Mouse (Mus musculus): ENCODE data around the gene Cdyl. TPM values are rescaled to one million over a fixed set of nuclear protein-coding genes. Genes with fewer than 3 reads are reported as not detected.
"Not testable (repeated sequence)": the region's sequence is repeated elsewhere in the genome, so short reads cannot be mapped to it uniquely, and the experiment has no call there.

Gene Cdyl
- polyA plus RNA-seq, 1 experiment = 2.3 TPM

DNA sequence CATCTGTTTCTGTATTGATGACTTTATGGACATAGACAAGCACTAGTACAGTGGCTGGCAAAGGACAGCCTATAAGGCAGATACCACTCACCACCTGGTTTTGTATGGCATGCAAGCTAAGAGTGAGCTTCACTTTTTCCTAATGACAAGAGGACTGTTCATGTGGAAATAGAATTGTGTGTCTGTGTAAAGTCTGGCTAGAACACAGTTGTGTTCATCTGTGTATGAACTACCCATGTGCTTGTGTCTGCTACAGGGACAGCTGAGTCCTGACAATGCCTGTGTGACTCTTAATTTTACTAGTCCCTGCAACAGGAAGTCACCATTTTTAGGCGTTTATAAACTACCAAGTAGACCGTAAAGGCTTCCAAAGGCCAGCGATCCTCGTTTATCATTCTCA, 158.4 kb downstream of the Cdyl start:
- Histone ChIP-seq H3K27me3 (ENCODE audit: control insufficient read depth) (no peaks in the 10 kb centered on the region), H3K4me3 (replicated peaks) (no peak overlapping the region), H3K36me3 (ENCODE audit: control insufficient read depth) (peaks cover 82% of the 10 kb centered on the region), H3K9me3 (ENCODE audit: control insufficient read depth, low read length) (no peaks in the 10 kb centered on the region), H3K4me1 (ENCODE audit: control insufficient read depth) (peaks cover 11% of the 10 kb centered on the region)
- TF ChIP-seq GATA1 (IDR thresholded peaks at IDR 0.05; ENCODE audit: low read length) (no peak), TAL1 (IDR thresholded peaks at IDR 0.05; ENCODE audit: low read length) (no peak)

DNA sequence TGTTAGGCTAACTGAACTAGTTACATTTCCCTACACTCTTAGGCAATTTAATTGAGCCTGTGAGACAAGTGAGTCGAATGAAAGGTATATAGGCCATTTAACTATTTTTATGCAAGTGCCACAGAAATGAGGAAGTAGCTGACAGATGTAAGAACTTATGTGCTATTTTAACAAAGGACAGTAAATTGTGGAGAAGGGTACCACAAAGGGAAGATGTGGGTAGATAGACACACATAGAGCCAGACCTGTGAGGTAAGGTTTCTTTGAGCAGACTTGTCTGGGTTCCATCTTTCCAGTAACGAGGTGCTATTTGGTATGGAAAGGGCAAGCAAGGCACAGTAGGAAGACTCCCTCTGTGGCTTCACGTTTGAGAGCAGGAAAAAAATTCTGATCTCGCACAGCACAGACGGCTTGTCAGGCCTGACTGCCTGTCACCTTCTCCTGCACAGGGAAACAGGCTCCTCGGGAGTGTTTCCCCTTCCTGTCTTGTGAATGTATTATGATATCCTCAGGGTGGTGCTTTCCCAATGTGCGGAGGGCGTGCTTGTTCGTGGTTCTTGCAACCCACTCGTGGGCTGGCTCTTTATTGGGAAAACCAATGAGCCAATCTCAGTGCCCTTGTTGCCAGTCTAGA, 162.3 kb downstream of the Cdyl start:
- H3K36me3 ChIP-seq (ENCODE audit: control insufficient read depth) = peaks cover 97% of the 10 kb centered on the region

DNA sequence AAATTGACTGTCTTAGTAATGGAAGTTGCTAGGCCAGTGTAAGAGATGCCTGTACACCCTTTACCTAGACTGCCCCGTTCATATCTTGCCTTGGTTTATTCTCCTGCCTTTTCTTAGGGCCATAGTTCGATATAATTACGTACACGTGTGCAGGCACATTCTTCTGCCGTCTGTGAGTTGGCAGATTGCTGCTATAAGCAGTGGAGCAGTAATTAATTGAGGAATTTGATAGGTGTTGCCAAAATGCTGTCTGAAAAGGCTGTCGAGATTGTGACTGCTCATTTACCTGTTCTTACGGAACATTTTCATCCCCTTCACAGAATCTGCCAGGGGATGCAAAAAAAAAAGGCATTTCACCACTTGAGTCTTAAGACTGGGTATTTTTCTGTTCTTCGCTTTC, 163.2 kb downstream of the Cdyl start:
- TF ChIP-seq TAL1 (IDR thresholded peaks at IDR 0.05; ENCODE audit: low read length) (no peak), GATA1 (IDR thresholded peaks at IDR 0.05; ENCODE audit: low read length) (no peak)
- H3K4me1 ChIP-seq (ENCODE audit: control insufficient read depth) = peaks cover 30% of the 10 kb centered on the region
- no peak overlapping the region for H3K4me3 ChIP-seq (replicated peaks)
- no peaks in the 10 kb centered on the region for H3K9me3 ChIP-seq (ENCODE audit: control insufficient read depth, low read length)
- H3K36me3 ChIP-seq (ENCODE audit: control insufficient read depth) = peaks cover 97% of the 10 kb centered on the region
- H3K27me3 ChIP-seq (ENCODE audit: control insufficient read depth) = no peaks in the 10 kb centered on the region

More for the DNA sequence above, 162.3 kb downstream of the Cdyl start:
- Histone ChIP-seq H3K4me1 (ENCODE audit: control insufficient read depth) (peaks cover 29% of the 10 kb centered on the region), H3K4me3 (replicated peaks) (no peak overlapping the region), H3K9me3 (ENCODE audit: control insufficient read depth, low read length) (no peaks in the 10 kb centered on the region), H3K27me3 (ENCODE audit: control insufficient read depth) (no peaks in the 10 kb centered on the region)
- TF ChIP-seq GATA1 (IDR thresholded peaks at IDR 0.05; ENCODE audit: low read length) (no peak), TAL1 (IDR thresholded peaks at IDR 0.05; ENCODE audit: low read length) (no peak)

DNA sequence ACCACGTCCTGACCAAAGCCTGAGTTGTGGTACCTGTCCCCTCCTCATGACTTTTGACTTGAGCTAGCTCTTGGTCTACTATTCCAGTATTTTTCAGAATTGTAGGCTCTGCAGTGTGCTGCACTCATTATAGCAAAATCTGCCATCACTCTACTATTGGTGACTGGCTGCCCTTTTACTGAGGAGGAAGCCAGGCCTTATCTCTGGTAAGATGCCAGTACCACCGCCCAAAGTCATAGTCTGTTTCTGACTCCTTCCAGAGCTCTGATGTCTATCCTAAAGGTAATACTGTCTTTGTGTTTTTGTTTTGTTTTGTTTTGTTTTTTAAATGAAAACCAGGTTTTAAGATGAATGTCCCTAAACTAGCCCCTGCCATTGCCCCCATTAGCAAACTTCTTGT, 166.0 kb downstream of the Cdyl start:
- Histone ChIP-seq H3K27me3 (ENCODE audit: control insufficient read depth) (no peaks in the 10 kb centered on the region), H3K4me3 (replicated peaks) (no peak overlapping the region), H3K4me1 (ENCODE audit: control insufficient read depth) (peaks cover 28% of the 10 kb centered on the region), H3K9me3 (ENCODE audit: control insufficient read depth, low read length) (no peaks in the 10 kb centered on the region), H3K36me3 (ENCODE audit: control insufficient read depth) (peaks cover 98% of the 10 kb centered on the region)
- no peak for TF ChIP-seq GATA1 (IDR thresholded peaks at IDR 0.05; ENCODE audit: low read length)
- no peak for TF ChIP-seq TAL1 (IDR thresholded peaks at IDR 0.05; ENCODE audit: low read length)

GRCm38 (mm10) chr13:35832676-35833075, 173.0 kb downstream of the Cdyl start:
- peaks cover 72% of the 10 kb centered on the region for H3K36me3 ChIP-seq (ENCODE audit: control insufficient read depth)
- TF ChIP-seq GATA1 (IDR thresholded peaks at IDR 0.05; ENCODE audit: low read length) (no peak), TAL1 (IDR thresholded peaks at IDR 0.05; ENCODE audit: low read length) (no peak)
- H3K4me3 ChIP-seq (replicated peaks) = no peak overlapping the region
- H3K27me3 ChIP-seq (ENCODE audit: control insufficient read depth) = no peaks in the 10 kb centered on the region
- peaks cover 41% of the 10 kb centered on the region for H3K4me1 ChIP-seq (ENCODE audit: control insufficient read depth)
- peaks cover 4% of the 10 kb centered on the region for H3K9me3 ChIP-seq (ENCODE audit: control insufficient read depth, low read length)

GRCm38 (mm10) chr13:35833941-35834340, 174.3 kb downstream of the Cdyl start:
- Histone ChIP-seq H3K27me3 (ENCODE audit: control insufficient read depth) (no peaks in the 10 kb centered on the region), H3K36me3 (ENCODE audit: control insufficient read depth) (peaks cover 70% of the 10 kb centered on the region), H3K4me1 (ENCODE audit: control insufficient read depth) (peaks cover 44% of the 10 kb centered on the region), H3K4me3 (replicated peaks) (no peak overlapping the region), H3K9me3 (ENCODE audit: control insufficient read depth, low read length) (peaks cover 4% of the 10 kb centered on the region)
- no peak for TF ChIP-seq GATA1 (IDR thresholded peaks at IDR 0.05; ENCODE audit: low read length)
- TF ChIP-seq TAL1 (IDR thresholded peaks at IDR 0.05; ENCODE audit: low read length) = no peak

- peaks cover 70% of the 10 kb centered on the region for H3K36me3 ChIP-seq (ENCODE audit: control insufficient read depth)
- H3K9me3 ChIP-seq (ENCODE audit: control insufficient read depth, low read length) = peaks cover 4% of the 10 kb centered on the region
- H3K27me3 ChIP-seq (ENCODE audit: control insufficient read depth) = no peaks in the 10 kb centered on the region
- H3K4me3 ChIP-seq (replicated peaks) = no peak overlapping the region
- TF ChIP-seq TAL1 (IDR thresholded peaks at IDR 0.05; ENCODE audit: low read length) (no peak), GATA1 (IDR thresholded peaks at IDR 0.05; ENCODE audit: low read length) (no peak)
- peaks cover 44% of the 10 kb centered on the region for H3K4me1 ChIP-seq (ENCODE audit: control insufficient read depth)
These were observed 176.0 kb downstream of the Cdyl start for GRCm38 (mm10) chr13:35835669-35836068.

- Histone ChIP-seq H3K4me1 (ENCODE audit: control insufficient read depth) (peaks cover 44% of the 10 kb centered on the region), H3K36me3 (ENCODE audit: control insufficient read depth) (peaks cover 72% of the 10 kb centered on the region)
- not testable (repeated sequence) for H3K4me3 ChIP-seq (replicated peaks); H3K27me3 ChIP-seq (ENCODE audit: control insufficient read depth); H3K9me3 ChIP-seq (ENCODE audit: control insufficient read depth, low read length)
These were observed 176.9 kb downstream of the Cdyl start for GRCm38 (mm10) chr13:35836501-35836900.

DNA sequence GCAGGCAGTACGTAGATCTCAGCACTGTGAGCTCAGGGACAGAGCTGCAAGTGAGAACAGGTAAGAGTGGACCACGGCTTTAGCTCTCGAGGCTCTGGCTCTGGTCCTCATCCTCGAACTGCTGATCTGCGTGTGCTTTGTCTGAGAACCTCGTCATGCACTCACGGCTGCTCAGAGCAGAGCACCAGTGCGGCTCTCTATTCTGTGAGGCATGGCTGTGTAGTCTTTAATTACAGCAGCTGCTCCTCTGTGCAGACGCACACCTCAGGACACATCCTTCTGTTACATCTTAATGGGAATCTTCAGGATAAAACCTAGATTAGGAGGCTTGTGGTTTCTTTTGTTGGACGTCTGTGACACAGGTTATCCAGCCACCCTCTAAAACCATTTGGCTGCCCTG, 180.5 kb downstream of the Cdyl start:
- Histone ChIP-seq H3K9me3 (ENCODE audit: control insufficient read depth, low read length) (peaks cover 4% of the 10 kb centered on the region), H3K27me3 (ENCODE audit: control insufficient read depth) (no peaks in the 10 kb centered on the region), H3K4me3 (replicated peaks) (no peak overlapping the region), H3K4me1 (ENCODE audit: control insufficient read depth) (peaks cover 24% of the 10 kb centered on the region), H3K36me3 (ENCODE audit: control insufficient read depth) (peaks cover 85% of the 10 kb centered on the region)
- TF ChIP-seq TAL1 (IDR thresholded peaks at IDR 0.05; ENCODE audit: low read length) = no peak
- no peak for TF ChIP-seq GATA1 (IDR thresholded peaks at IDR 0.05; ENCODE audit: low read length)

DNA sequence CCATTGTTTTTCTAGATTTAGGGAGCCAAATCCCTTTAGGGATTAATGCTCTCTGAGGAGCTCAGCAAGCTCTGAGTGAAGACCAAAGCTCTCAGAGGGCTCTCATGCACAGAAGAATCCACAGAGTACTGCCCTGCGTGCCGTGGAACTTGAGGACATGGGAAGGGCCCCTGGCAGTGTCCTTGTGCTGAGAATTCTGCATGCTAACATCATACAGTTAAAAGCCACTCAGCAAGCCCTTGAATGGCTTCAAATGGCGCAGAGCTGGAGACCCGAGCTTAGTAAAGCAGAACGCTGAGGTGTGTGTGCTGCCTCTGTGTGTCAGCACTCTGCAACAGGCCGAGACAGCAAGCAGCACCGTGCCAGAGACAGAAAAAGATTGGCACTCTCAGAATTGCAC, 183.8 kb downstream of the Cdyl start:
- no peak for TF ChIP-seq GATA1 (IDR thresholded peaks at IDR 0.05; ENCODE audit: low read length)
- TF ChIP-seq TAL1 (IDR thresholded peaks at IDR 0.05; ENCODE audit: low read length) = no peak

More for the DNA sequence above, 183.8 kb downstream of the Cdyl start:
- Histone ChIP-seq H3K4me3 (replicated peaks) (no peak overlapping the region), H3K36me3 (ENCODE audit: control insufficient read depth) (peaks cover 89% of the 10 kb centered on the region), H3K4me1 (ENCODE audit: control insufficient read depth) (peaks cover 5% of the 10 kb centered on the region), H3K9me3 (ENCODE audit: control insufficient read depth, low read length) (no peaks in the 10 kb centered on the region), H3K27me3 (ENCODE audit: control insufficient read depth) (no peaks in the 10 kb centered on the region)

All from erythroblast, embryonic 14.5 days (primary cell).